Mouse (Mus musculus) small intestine, adult 2 months (tissue): Measurements from ENCODE around the gene Barx2. TPM values are rescaled to one million over a fixed set of nuclear protein-coding genes. Genes with fewer than 3 reads are reported as not detected.
"Not testable (repeated sequence)": the region's sequence is repeated elsewhere in the genome, so short reads cannot be mapped to it uniquely, and the experiment has no call there.

ENCODE experiments used
- H3K27ac ChIP-seq: fragments of 200-500 bp; 2 replicates; pipeline ENCODE4 v1.5.1; 2012; ENCODE audit warnings: low read depth, low read length, control low read depth, inconsistent platforms; ENCODE audit not compliant: insufficient read depth
- H3K27me3 ChIP-seq: fragments of 200-500 bp; 2 replicates; pipeline ENCODE4 v1.6.1; 2012; ENCODE audit warnings: mild to moderate bottlenecking, moderate library complexity, low read length, inconsistent platforms; ENCODE audit not compliant: control insufficient read depth, insufficient read depth
- H3K36me3 ChIP-seq: fragments of 200-500 bp; 2 replicates; pipeline ENCODE4 v1.6.1; 2012; ENCODE audit warnings: mild to moderate bottlenecking, low read length, control low read depth, inconsistent platforms; ENCODE audit not compliant: control insufficient read depth, insufficient read depth
- H3K4me1 ChIP-seq: fragments of 200-500 bp; 2 replicates; pipeline ENCODE4 v1.6.1; 2012; ENCODE audit warnings: low read length, inconsistent platforms, mixed read lengths; ENCODE audit not compliant: control insufficient read depth, insufficient read depth, insufficient read length
- H3K4me3 ChIP-seq: fragments of 200-500 bp; 2 replicates; pipeline ENCODE4 v1.5.1; 2012; ENCODE audit warnings: low read depth, mild to moderate bottlenecking, control low read depth, inconsistent platforms, low read length, moderate library complexity
- CTCF ChIP-seq: fragments of 200-500 bp; IDR thresholded peaks from 2 replicates; pipeline ENCODE4 v1.5.1; 2012; ENCODE audit warnings: low read depth, mild to moderate bottlenecking, control low read depth, inconsistent platforms, low read length, moderate library complexity, mixed read lengths; ENCODE audit not compliant: insufficient replicate concordance, insufficient read length; ENCODE audit errors: extremely low read depth
- POLR2A ChIP-seq: fragments of 200-500 bp; IDR thresholded peaks from 2 replicates; pipeline ENCODE4 v1.6.1; 2012; ENCODE audit warnings: low read depth, mild to moderate bottlenecking, control low read depth, inconsistent platforms, low read length, moderate library complexity
- WGBS: fragments of 180-500 bp; shearing (Covaris S2); methylation state at CpG from one replicate; pipeline ENCODE4 v1.1.7; 2018; 5-methylcytosine and 5-hydroxymethylcytosine counted together
- polyA plus RNA-seq: library from polyadenylated mRNA; depleted of rRNA; stranded (reverse); fragments of >200 nt; gene quantifications from 2 replicates; pipeline ENCODE4 v1.2.3, GENCODE M21; 2012; rRNA removed

The Barx2 gene
- polyA plus RNA-seq: 63.8 and 65.1 TPM in 2 replicates

DNA sequence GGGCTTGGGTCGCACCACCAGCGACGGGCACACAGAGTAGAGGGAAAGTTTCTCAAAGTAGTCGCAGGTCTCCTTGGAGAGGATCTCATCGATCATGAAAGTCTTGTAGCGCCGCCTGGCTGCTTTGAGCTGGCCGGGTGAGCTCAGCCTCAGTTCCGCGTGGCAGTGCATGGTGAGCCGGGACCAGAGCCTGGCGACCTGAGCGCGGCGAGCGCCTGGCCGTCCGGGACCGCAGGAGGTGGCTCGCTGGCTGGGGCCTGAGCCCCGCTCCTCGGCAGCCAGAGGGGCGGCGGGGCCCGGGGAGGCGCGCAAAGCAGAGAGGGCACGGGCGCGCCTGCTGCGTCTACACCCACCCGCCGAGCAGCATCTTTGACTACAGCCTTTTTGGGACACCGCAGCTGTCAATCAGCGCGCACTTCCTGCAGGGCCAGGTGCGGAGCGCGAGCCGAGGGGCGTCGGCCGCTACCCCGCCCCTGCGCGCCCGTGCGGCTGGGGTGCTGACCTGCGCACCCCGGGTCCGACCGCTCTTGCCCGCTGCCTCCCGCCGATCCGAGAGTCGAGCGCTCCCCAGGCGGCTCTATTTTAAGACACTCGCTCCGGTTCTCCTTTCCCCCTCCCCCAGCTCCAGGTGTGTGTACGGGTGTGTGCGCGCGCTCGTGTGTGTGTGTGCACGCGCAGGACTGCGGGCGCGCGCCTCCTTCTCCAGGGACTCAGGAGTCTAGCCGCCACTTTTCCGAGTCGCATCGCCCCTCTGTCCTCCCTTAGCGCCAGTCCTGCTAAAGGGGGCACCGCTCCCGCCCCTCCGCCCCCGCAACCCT lies at the start of gene Barx2:
Gene Barx2 (minus strand): TSS at position 542 of the 818 bp plus-strand sequence.
- H3K4me3 ChIP-seq: peak within 1 kb of the TSS; percentile 91
- TF ChIP-seq POLR2A (no peak; the same call in 1 of the 2 replicates), CTCF (peak; percentile 72; the same call in 1 of the 2 replicates)
- 2% methylated on average over 79 of the region's 81 CpGs for WGBS
- peaks cover 3% of the 10 kb centered on the region; the same call in 1 of the 2 replicates for H3K4me1 ChIP-seq
- H3K36me3 ChIP-seq: no peaks in the 10 kb centered on the region
- peaks cover 15% of the 10 kb centered on the region for H3K27me3 ChIP-seq
- peak within 1 kb of the TSS; percentile 86 for H3K27ac ChIP-seq

DNA sequence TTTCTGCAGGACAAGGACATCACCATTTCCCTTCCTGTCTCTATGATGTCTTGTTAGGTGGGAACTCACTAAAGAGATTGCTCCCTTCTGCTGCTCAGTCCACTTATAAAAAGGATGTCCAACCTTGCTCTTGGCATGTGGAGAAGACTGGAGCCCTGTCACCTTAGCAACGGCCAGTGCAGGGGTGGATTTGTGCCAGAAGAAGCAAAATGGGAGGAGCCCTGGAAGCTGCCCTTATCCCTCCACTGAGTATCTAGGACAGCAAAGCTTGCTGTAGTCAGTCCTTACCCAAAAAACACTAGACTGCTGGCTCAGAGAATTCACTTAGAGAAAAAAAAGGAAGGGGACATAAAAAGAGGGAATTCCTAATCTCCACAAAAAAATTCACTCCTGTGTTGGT lies 49.0 kb upstream of the Barx2 start:
- TF ChIP-seq POLR2A (no peak), CTCF (no peak)
- no peaks in the 10 kb centered on the region for H3K4me1 ChIP-seq
- 50% methylated on average over 1 of the region's 1 CpGs for WGBS
- no peak overlapping the region for H3K27ac ChIP-seq
- H3K36me3 ChIP-seq: no peaks in the 10 kb centered on the region
- no peaks in the 10 kb centered on the region for H3K27me3 ChIP-seq
- no peak overlapping the region for H3K4me3 ChIP-seq

DNA sequence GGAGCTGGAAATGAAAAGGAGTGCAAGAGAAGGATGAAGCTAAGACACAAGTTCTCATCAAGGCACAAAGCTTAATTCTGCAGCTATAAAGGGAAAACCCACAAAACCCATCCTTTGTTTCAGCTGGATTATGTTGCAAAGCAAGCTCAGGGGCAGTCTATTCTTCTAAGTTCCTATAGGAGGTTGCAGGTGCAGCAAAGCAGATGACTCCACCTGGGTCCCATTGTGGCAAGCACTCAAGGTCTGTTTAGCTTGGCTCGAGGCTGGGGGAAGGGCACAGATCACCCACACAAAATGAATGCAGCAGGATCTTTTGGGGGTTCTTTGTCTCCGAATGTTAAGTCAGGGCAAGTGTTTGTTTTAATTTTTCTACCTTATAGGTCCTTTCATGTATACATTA lies 47.2 kb upstream of the Barx2 start:
- Histone ChIP-seq H3K4me1 (no peaks in the 10 kb centered on the region), H3K27me3 (no peaks in the 10 kb centered on the region), H3K36me3 (no peaks in the 10 kb centered on the region), H3K4me3 (no peak overlapping the region), H3K27ac (no peak overlapping the region)
- WGBS: 80% methylated on average over 2 of the region's 2 CpGs
- TF ChIP-seq CTCF (no peak), POLR2A (no peak)

DNA sequence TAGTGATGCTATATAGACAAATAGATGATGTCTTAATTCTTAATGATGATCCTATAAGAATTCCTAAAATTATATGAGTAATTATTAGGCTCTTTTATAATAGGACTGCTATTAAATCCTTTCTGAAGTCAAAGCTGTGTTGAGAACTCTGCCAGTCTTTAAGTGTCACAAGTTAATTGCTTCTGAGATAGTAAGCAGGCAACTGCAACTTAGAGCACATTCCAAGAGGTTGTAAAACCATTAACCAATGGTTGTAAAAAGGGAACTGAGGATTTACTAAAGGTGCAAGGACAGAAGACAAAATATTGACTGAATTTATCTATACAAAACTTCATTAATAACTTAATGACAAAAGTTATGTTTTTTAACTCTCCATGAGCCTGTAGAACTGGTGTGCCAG lies 44.9 kb upstream of the Barx2 start:
- H3K4me3 ChIP-seq: no peak overlapping the region
- H3K27me3 ChIP-seq: no peaks in the 10 kb centered on the region
- no peak for TF ChIP-seq POLR2A
- TF ChIP-seq CTCF: no peak
- H3K36me3 ChIP-seq: no peaks in the 10 kb centered on the region
- H3K27ac ChIP-seq: no peak overlapping the region
- H3K4me1 ChIP-seq: no peaks in the 10 kb centered on the region

DNA sequence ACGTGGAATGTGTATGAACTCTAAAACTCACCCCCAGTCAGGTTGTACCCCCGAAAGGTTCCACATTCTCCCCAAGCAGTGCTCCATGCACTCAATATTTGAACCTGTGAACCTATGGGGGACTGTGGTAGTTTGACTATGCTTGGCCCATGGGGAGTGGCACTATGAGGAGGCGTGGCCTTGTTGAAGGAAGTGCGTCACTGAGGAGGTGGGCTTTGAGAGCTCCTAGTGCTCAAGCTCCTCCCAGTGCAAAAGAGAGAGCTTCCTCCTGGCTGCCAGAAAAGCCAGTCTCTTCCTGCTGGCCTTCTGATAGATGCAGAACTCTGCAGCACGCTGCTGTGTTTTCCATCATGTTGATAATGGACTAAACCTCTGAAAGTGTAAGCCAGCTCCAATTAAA lies 37.2 kb upstream of the Barx2 start:
- no peaks in the 10 kb centered on the region for H3K4me1 ChIP-seq
- TF ChIP-seq POLR2A (no peak), CTCF (no peak)
- 89% methylated on average over 5 of the region's 5 CpGs for WGBS
- H3K4me3 ChIP-seq: no peak overlapping the region
- no peaks in the 10 kb centered on the region for H3K27me3 ChIP-seq
- no peaks in the 10 kb centered on the region for H3K36me3 ChIP-seq
- no peak overlapping the region for H3K27ac ChIP-seq

DNA sequence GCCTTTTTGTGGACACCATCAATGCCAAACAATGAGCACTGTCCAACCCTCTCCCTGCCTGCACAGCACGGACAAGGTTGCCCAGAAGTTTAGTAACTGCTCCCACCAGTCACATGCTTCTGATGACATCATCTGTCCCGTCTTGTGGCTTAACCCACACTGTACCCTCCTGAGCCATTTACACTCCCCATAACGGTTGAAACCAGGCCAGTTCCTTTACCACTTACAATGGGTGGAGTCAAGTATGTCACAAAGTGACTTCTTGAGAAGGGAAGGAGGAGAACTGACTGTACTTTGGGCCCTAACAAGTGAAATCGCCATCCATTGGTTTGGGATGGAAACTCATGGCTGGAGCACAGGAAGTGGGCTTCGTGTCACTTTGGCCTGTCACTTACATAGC lies 35.8 kb upstream of the Barx2 start:
- no peaks in the 10 kb centered on the region for H3K36me3 ChIP-seq
- H3K4me3 ChIP-seq: no peak overlapping the region

DNA sequence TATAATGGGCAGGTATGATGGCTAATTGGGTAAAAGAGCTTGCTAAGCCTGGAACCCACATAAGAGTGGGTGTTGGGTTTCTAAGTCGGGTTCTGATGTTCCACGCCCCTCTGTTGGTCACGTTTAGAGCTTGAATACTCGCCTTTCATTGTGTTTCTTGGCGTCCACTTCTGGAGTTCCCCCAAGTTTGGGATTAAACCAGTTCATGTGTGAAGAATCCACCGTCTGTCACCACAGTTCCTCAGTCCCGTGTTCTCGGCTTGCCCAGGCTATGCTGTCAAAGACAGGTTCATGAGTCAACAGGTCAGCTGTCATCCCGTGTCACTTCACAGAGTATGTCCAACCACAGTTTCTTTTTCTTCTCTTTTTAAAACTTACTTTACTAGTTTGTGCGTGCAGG lies 33.8 kb upstream of the Barx2 start:
- no peak overlapping the region for H3K4me3 ChIP-seq
- 83% methylated on average over 10 of the region's 10 CpGs for WGBS
- H3K36me3 ChIP-seq: no peaks in the 10 kb centered on the region
- H3K27me3 ChIP-seq: no peaks in the 10 kb centered on the region; the same call in 1 of the 2 replicates
- TF ChIP-seq POLR2A (no peak), CTCF (no peak)
- no peak overlapping the region for H3K27ac ChIP-seq
- no peaks in the 10 kb centered on the region for H3K4me1 ChIP-seq

More for the DNA sequence above, 35.8 kb upstream of the Barx2 start:
- H3K27me3 ChIP-seq: no peaks in the 10 kb centered on the region
- WGBS: 83% methylated on average over 5 of the region's 5 CpGs
- H3K27ac ChIP-seq: no peak overlapping the region
- no peaks in the 10 kb centered on the region for H3K4me1 ChIP-seq
- TF ChIP-seq CTCF: no peak
- TF ChIP-seq POLR2A: no peak

DNA sequence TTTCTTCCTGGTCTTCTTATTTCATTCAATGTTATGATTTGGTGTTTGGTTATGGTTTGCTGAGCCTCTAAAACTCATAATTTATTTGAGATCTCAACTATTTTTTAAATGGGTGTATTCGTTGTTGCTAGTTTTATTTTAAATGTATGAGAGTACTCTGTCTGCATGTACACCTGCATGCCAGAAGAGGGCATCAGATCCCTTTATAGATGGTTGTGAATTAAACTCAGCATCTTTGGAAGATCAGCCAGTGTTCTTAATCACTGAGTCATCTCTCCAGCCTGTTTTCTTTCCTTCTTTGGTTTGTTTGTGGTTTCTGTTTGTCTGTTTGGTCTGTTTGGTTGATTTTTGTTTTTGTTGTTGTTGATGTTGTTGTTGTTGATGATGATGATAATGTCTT lies 29.1 kb upstream of the Barx2 start:
- 30% methylated on average over 1 of the region's 1 CpGs for WGBS
- Histone ChIP-seq H3K4me1 (no peaks in the 10 kb centered on the region), H3K36me3 (no peaks in the 10 kb centered on the region), H3K4me3 (no peak overlapping the region), H3K27ac (no peak overlapping the region), H3K27me3 (no peaks in the 10 kb centered on the region; the same call in 1 of the 2 replicates)
- TF ChIP-seq CTCF (no peak), POLR2A (no peak)

DNA sequence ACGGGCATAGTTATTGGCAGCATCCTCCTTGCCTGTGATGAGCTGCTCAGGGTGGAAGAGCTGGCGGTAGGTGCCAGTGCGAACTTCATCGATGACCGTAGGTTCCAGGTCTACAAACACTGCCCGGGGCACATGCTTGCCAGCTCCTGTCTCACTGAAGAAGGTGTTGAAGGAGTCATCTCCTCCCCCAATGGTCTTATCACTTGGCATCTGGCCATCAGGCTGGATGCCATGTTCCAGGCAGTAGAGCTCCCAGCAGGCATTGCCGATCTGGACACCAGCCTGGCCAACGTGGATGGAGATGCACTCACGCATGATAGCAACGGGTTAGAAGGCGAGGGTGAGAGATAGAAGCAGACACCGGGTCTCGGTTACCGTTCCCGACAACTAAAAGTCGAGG lies 23.2 kb upstream of the Barx2 start:
- H3K27ac ChIP-seq, H3K36me3 ChIP-seq, H3K4me3 ChIP-seq, H3K27me3 ChIP-seq, H3K4me1 ChIP-seq: not testable (repeated sequence)
- WGBS: 83% methylated on average over 15 of the region's 16 CpGs
